Mouse (Mus musculus): ENCODE results near the gene Tpcn2. TPM values are rescaled to one million over a fixed set of nuclear protein-coding genes. Genes with fewer than 3 reads are reported as not detected.

Gene Tpcn2
- polyA plus RNA-seq, 1 experiment from 2014 or later = 1.5 TPM

DNA sequence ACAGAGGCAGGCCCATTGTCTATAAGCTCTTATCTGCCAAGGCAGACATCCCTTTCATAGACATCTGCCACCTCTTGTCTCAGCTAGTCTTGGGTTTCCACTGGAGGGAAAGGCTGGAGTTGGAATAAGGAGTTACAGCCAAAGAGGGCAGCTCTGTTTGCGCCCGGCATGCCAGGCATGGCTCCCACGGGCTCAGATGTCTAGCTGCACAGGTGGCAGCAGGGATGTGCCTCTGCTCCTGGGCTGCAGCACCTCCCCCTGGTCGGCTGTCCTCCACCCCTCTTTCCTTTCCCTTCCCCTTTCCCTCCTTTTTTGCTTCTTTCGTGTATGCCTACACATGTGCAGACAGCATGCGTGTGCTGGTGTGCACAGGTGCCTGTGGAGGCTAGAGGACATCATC lies 91.0 kb downstream of the Tpcn2 start:
- 77% methylated on average over 6 of the region's 6 CpGs for WGBS
- no peaks in the 10 kb centered on the region for H3K27me3 ChIP-seq (ENCODE audit: control insufficient read depth, insufficient read depth, low read depth, low read length)
- ATAC-seq = no peak
- peaks cover 4% of the 10 kb centered on the region; the same call in 1 of the 2 replicates for H3K4me1 ChIP-seq (ENCODE audit: control insufficient read depth, insufficient read depth, low read length)
- no peaks in the 10 kb centered on the region for H3K9me3 ChIP-seq (replicated peaks; ENCODE audit: control insufficient read depth, low read length, poor library complexity, severe bottlenecking)
- H3K4me2 ChIP-seq (ENCODE audit: low read length) = no peak overlapping the region
- no peak overlapping the region for H3K9ac ChIP-seq (ENCODE audit: low read depth, low read length)
- no peaks in the 10 kb centered on the region for H3K36me3 ChIP-seq (ENCODE audit: control insufficient read depth, insufficient read depth, low read length)
- H3K4me3 ChIP-seq (ENCODE audit: low read depth, low read length) = no peak overlapping the region
- no peak overlapping the region for H3K27ac ChIP-seq (ENCODE audit: low read length)

DNA sequence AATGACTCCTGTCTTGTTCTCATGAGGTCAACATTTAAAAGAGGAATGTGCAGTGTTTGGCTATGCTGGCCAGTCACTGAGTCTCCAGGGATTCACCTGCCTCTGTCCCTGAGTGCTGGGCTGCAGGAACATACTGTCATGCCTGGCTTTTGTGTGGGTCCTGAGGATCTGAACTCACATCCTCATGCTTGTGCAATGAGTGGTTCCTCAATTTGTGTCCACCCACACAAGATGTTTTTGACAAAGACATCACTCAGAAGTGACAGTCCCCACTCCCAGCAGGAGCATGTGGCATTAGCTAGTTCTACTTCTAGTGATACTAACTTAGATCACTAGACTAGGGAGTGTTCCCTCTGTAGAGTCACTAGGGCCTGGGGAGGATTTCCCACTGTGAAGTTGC lies 93.3 kb downstream of the Tpcn2 start:
- Histone ChIP-seq H3K9ac (ENCODE audit: low read depth, low read length) (no peak overlapping the region), H3K9me3 (replicated peaks; ENCODE audit: control insufficient read depth, low read length, poor library complexity, severe bottlenecking) (no peaks in the 10 kb centered on the region), H3K4me3 (ENCODE audit: low read depth, low read length) (no peak overlapping the region), H3K4me1 (ENCODE audit: control insufficient read depth, insufficient read depth, low read length) (peaks cover 4% of the 10 kb centered on the region; the same call in 1 of the 2 replicates), H3K27ac (ENCODE audit: low read length) (no peak overlapping the region), H3K4me2 (ENCODE audit: low read length) (no peak overlapping the region), H3K36me3 (ENCODE audit: control insufficient read depth, insufficient read depth, low read length) (no peaks in the 10 kb centered on the region), H3K27me3 (ENCODE audit: control insufficient read depth, insufficient read depth, low read depth, low read length) (no peaks in the 10 kb centered on the region)
- no peak for ATAC-seq

DNA sequence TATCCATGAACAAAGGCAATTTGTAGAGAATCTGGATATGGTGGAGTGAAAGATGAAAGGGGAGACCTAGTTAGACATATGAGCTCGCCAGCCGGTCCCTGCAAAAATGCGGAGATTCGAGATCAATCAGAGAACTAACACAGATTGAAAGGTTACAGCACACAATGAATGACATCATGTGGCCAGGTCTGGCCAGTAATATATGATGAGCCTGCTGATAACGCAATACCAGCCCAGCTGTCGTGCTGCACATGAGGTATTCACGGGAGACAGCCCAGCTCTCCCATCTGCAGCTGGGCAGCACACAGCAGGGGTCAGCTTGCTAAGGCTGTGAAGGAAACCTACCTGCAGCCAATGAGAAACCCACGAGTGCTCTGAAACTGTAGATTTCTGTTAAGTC lies 94.5 kb downstream of the Tpcn2 start:
- 38% methylated on average over 8 of the region's 8 CpGs for WGBS
- Histone ChIP-seq H3K4me1 (ENCODE audit: control insufficient read depth, insufficient read depth, low read length) (peaks cover 4% of the 10 kb centered on the region; the same call in 1 of the 2 replicates), H3K4me2 (ENCODE audit: low read length) (no peak overlapping the region), H3K9me3 (replicated peaks; ENCODE audit: control insufficient read depth, low read length, poor library complexity, severe bottlenecking) (no peaks in the 10 kb centered on the region), H3K27ac (ENCODE audit: low read length) (no peak overlapping the region), H3K4me3 (ENCODE audit: low read depth, low read length) (no peak overlapping the region), H3K9ac (ENCODE audit: low read depth, low read length) (no peak overlapping the region), H3K36me3 (ENCODE audit: control insufficient read depth, insufficient read depth, low read length) (no peaks in the 10 kb centered on the region), H3K27me3 (ENCODE audit: control insufficient read depth, insufficient read depth, low read depth, low read length) (no peaks in the 10 kb centered on the region)
- no peak for ATAC-seq

DNA sequence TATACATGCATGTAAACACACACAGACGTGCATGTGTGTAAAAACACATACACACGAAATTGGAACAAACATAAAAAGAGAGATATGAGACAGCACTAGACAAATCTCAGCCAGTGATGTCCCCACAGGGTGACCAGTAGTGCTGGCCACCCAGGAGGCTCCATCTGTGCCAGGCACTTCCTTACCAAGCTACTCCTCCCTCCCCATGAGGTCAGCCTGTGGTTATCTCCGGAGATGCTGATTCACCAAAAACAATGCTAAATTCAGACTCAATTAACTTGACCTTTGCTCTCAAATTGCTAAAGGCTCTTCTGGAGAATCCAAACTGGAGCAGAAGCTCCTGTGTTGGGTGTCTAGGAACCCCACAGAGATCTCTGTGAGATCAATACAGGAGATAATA lies 96.0 kb downstream of the Tpcn2 start:
- Histone ChIP-seq H3K4me1 (ENCODE audit: control insufficient read depth, insufficient read depth, low read length) (peaks cover 4% of the 10 kb centered on the region; the same call in 1 of the 2 replicates), H3K27ac (ENCODE audit: low read length) (no peak overlapping the region), H3K9me3 (replicated peaks; ENCODE audit: control insufficient read depth, low read length, poor library complexity, severe bottlenecking) (no peaks in the 10 kb centered on the region), H3K27me3 (ENCODE audit: control insufficient read depth, insufficient read depth, low read depth, low read length) (no peaks in the 10 kb centered on the region), H3K4me3 (ENCODE audit: low read depth, low read length) (no peak overlapping the region), H3K36me3 (ENCODE audit: control insufficient read depth, insufficient read depth, low read length) (no peaks in the 10 kb centered on the region), H3K4me2 (ENCODE audit: low read length) (no peak overlapping the region), H3K9ac (ENCODE audit: low read depth, low read length) (no peak overlapping the region)
- 72% methylated on average over 3 of the region's 3 CpGs for WGBS
- ATAC-seq = no peak

DNA sequence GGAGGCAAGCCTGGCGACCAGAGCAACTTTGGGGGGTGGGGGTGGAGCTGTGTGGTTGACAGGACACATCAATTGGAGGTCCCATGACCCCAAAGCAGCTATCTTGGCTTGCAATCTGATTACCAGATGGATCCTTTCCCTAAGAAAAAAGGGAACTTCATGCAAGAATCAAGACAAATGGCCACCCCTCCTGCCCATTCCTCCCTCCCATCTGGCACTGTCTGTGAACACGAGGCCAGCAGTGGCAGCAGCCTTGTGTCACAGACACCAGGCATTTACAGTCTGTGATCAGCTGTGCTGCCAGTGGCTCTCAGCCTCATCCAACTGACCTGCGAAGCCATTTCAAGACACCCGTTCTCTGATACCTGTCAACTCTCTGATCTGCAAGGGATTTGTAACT lies 101.4 kb downstream of the Tpcn2 start:
- Histone ChIP-seq H3K4me2 (ENCODE audit: low read length) (no peak overlapping the region), H3K4me1 (ENCODE audit: control insufficient read depth, insufficient read depth, low read length) (no peaks in the 10 kb centered on the region), H3K36me3 (ENCODE audit: control insufficient read depth, insufficient read depth, low read length) (no peaks in the 10 kb centered on the region), H3K27ac (ENCODE audit: low read length) (no peak overlapping the region), H3K27me3 (ENCODE audit: control insufficient read depth, insufficient read depth, low read depth, low read length) (no peaks in the 10 kb centered on the region), H3K9me3 (replicated peaks; ENCODE audit: control insufficient read depth, low read length, poor library complexity, severe bottlenecking) (no peaks in the 10 kb centered on the region), H3K9ac (ENCODE audit: low read depth, low read length) (no peak overlapping the region), H3K4me3 (ENCODE audit: low read depth, low read length) (no peak overlapping the region)
- ATAC-seq = no peak
- WGBS = 59% methylated on average over 4 of the region's 4 CpGs

DNA sequence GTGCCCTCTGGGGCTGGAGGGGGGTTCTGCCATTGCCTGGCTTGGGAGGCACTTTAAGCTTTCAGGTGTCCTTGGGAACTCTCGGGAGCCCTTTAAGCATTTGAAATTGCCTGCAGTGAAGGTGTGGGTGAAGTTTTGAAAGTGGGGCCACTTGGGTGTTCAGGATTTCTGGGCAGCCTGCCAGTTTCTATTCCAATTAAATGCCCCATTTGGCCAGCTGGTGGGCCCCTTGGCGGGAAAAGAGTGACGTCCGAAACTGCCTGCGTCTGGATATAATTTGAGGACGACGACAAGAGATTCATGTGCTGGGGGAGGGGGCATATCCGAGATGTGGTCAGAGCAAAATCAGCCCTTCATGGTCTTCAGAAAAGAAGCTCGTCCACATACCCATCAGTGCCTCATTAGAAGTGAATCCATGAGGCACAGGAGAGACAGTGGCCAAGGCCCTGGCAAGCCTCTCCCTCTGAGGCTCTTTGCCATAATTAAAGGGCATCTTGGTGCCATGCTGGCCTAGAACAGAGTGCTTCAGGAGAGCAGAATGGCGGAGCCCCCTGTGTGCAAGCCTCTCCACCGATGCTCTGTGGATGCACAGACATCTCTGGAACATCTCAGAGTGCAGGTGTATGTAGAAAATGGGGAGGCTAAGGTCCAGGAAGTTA lies 102.3 kb downstream of the Tpcn2 start:
- no peak for ATAC-seq
- Histone ChIP-seq H3K4me2 (ENCODE audit: low read length) (no peak overlapping the region), H3K27ac (ENCODE audit: low read length) (no peak overlapping the region)

DNA sequence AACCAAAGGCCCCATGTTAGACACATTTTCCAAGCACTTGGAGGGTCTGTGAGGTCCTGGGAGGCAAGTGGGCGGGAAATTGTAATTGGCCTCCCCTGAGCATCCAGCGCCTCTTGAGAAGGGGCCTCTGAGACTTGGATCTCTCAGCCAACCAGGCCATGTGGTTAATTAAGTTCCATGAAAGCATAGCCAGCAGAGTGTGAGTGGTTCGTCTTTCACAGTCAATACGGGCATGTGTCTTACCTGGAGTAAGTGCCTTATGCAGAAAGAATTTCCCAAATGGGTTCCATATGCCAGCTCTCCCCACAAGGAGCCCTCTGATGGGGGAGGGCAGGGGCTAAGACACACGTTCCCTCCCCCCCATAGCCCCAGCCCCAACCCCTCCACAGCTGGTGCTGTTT lies 104.1 kb downstream of the Tpcn2 start:
- no peak overlapping the region for H3K9ac ChIP-seq (ENCODE audit: low read depth, low read length)
- no peaks in the 10 kb centered on the region for H3K4me1 ChIP-seq (ENCODE audit: control insufficient read depth, insufficient read depth, low read length)
- 50% methylated on average over 5 of the region's 5 CpGs for WGBS
- H3K36me3 ChIP-seq (ENCODE audit: control insufficient read depth, insufficient read depth, low read length) = no peaks in the 10 kb centered on the region
- no peak overlapping the region for H3K4me3 ChIP-seq (ENCODE audit: low read depth, low read length)
- no peak overlapping the region for H3K4me2 ChIP-seq (ENCODE audit: low read length)
- no peaks in the 10 kb centered on the region for H3K9me3 ChIP-seq (replicated peaks; ENCODE audit: control insufficient read depth, low read length, poor library complexity, severe bottlenecking)
- no peaks in the 10 kb centered on the region for H3K27me3 ChIP-seq (ENCODE audit: control insufficient read depth, insufficient read depth, low read depth, low read length)
- no peak overlapping the region for H3K27ac ChIP-seq (ENCODE audit: low read length)
- ATAC-seq = no peak

More for the DNA sequence above, 102.3 kb downstream of the Tpcn2 start:
- no peak overlapping the region for H3K9ac ChIP-seq (ENCODE audit: low read depth, low read length)
- H3K4me1 ChIP-seq (ENCODE audit: control insufficient read depth, insufficient read depth, low read length) = no peaks in the 10 kb centered on the region
- no peak overlapping the region for H3K4me3 ChIP-seq (ENCODE audit: low read depth, low read length)
- no peaks in the 10 kb centered on the region for H3K27me3 ChIP-seq (ENCODE audit: control insufficient read depth, insufficient read depth, low read depth, low read length)
- no peaks in the 10 kb centered on the region for H3K9me3 ChIP-seq (replicated peaks; ENCODE audit: control insufficient read depth, low read length, poor library complexity, severe bottlenecking)
- 52% methylated on average over 11 of the region's 11 CpGs for WGBS
- no peaks in the 10 kb centered on the region for H3K36me3 ChIP-seq (ENCODE audit: control insufficient read depth, insufficient read depth, low read length)

DNA sequence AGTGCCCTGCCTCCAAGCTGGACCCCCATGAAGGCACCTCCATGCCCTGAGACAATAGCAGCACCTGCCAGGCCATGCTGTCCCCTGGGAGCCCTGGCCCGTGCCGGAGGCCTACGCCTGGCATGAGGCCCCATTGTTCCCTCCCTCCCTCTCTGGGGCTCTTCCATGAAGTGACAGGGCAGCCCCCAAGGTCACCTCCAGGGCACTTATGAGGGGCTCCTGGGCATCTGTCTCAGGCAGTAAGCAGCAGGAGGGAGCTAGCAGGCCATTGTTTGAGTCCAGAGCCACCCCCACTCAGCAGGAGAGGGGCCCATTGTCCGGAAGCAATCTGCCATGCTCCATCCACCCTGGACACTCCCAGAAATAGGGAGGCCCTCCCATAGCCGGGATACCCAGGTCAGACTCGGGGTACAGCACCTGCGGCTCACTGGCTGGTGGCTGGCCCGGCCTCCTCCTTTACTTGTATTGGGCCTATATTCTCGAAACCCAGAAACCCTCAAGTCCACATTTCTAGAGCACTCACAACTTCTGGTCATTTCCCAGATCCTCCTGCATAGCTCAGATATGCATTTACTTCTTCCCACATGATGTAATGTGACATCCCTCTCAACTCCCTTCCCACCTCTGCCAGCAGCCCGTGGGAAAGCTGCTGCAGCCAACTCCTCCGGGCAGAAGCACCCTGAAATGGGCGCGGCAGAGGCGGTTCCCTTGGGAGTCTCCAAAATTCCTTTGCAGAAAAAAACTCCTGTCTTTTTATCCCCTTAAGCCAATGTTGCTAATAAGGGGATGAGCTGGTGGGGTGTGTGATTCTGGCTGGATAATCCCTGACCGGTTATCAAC lies 106.8 kb downstream of the Tpcn2 start:
- H3K4me1 ChIP-seq (ENCODE audit: control insufficient read depth, insufficient read depth, low read length) = peaks cover 6% of the 10 kb centered on the region; the same call in 1 of the 2 replicates
- WGBS = 31% methylated on average over 15 of the region's 15 CpGs
- no peak overlapping the region for H3K4me2 ChIP-seq (ENCODE audit: low read length)
- H3K9me3 ChIP-seq (replicated peaks; ENCODE audit: control insufficient read depth, low read length, poor library complexity, severe bottlenecking) = no peaks in the 10 kb centered on the region
- no peak for ATAC-seq
- no peak overlapping the region for H3K9ac ChIP-seq (ENCODE audit: low read depth, low read length)
- H3K27ac ChIP-seq (ENCODE audit: low read length) = no peak overlapping the region
- H3K27me3 ChIP-seq (ENCODE audit: control insufficient read depth, insufficient read depth, low read depth, low read length) = no peaks in the 10 kb centered on the region; the same call in 1 of the 2 replicates
- no peaks in the 10 kb centered on the region for H3K36me3 ChIP-seq (ENCODE audit: control insufficient read depth, insufficient read depth, low read length)
- no peak overlapping the region for H3K4me3 ChIP-seq (ENCODE audit: low read depth, low read length)

DNA sequence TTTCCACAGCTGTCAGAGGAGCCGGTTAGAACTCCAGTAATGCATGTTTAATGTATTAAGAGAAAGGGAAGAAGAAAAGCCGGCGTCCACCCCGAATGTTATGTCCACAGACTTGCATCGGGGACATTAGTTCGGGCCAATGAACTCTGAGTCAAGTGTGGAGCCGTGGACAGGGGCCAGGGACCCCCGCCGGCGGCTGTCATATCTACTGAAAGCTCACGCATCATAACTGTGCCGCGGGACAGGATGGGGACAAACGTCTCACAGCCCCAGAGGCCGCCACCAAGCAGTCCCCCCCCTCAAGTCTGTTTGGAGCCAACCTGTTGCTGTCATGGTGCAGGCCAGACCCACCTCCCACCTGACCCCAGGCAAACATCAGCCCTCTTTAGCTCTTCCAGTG lies 110.2 kb downstream of the Tpcn2 start:
- no peaks in the 10 kb centered on the region for H3K9me3 ChIP-seq (replicated peaks; ENCODE audit: control insufficient read depth, low read length, poor library complexity, severe bottlenecking)
- no peak for ATAC-seq
- H3K4me2 ChIP-seq (ENCODE audit: low read length) = peak overlapping the region; percentile 37
- 21% methylated on average over 15 of the region's 15 CpGs for WGBS
- no peaks in the 10 kb centered on the region; the same call in 1 of the 2 replicates for H3K27me3 ChIP-seq (ENCODE audit: control insufficient read depth, insufficient read depth, low read depth, low read length)
- no peak overlapping the region for H3K27ac ChIP-seq (ENCODE audit: low read length)
- H3K36me3 ChIP-seq (ENCODE audit: control insufficient read depth, insufficient read depth, low read length) = no peaks in the 10 kb centered on the region
- H3K9ac ChIP-seq (ENCODE audit: low read depth, low read length) = no peak overlapping the region
- H3K4me3 ChIP-seq (ENCODE audit: low read depth, low read length) = no peak overlapping the region
- H3K4me1 ChIP-seq (ENCODE audit: control insufficient read depth, insufficient read depth, low read length) = peaks cover 6% of the 10 kb centered on the region; the same call in 1 of the 2 replicates

Data from midbrain, embryonic 16.5 days (tissue).